Mouse (Mus musculus) limb, embryonic 10.5 days (tissue): ENCODE results near the gene 6030452D12Rik. TPM values are rescaled to one million over a fixed set of nuclear protein-coding genes. Genes with fewer than 3 reads are reported as not detected.

ENCODE experiments used
- DNase-seq: peaks from one replicate; pipeline ENCODE4 v3.0.0-alpha.2; 2017; ENCODE audit warnings: low spot score
- H3K27ac ChIP-seq: fragments of 300-500 bp; sonication (generic); 2 replicates; pipeline ENCODE4 v1.5.1; 2016; ENCODE audit warnings: mild to moderate bottlenecking
- H3K27me3 ChIP-seq: fragments of 300-500 bp; sonication (generic); 2 replicates; pipeline ENCODE4 v1.6.1; 2016; ENCODE audit warnings: low read depth, mild to moderate bottlenecking; ENCODE audit not compliant: poor library complexity, severe bottlenecking
- H3K36me3 ChIP-seq: fragments of 300-500 bp; sonication (generic); 2 replicates; pipeline ENCODE4 v1.6.1; 2016; ENCODE audit warnings: mild to moderate bottlenecking, moderate library complexity
- H3K4me1 ChIP-seq: fragments of 300-500 bp; sonication (generic); 2 replicates; pipeline ENCODE4 v1.6.1; 2016
- H3K4me3 ChIP-seq: fragments of 300-500 bp; sonication (generic); 2 replicates; pipeline ENCODE4 v1.5.1; 2016; ENCODE audit warnings: mild to moderate bottlenecking, moderate library complexity
- H3K9me3 ChIP-seq: fragments of 300-500 bp; sonication (generic); replicated peaks from 2 replicates; pipeline ENCODE4 v1.6.1; 2016; ENCODE audit warnings: mild to moderate bottlenecking
- WGBS: fragments of 180-500 bp; shearing (Covaris S2); methylation state at CpG from one replicate; pipeline ENCODE4 v1.1.7; 2016; 5-methylcytosine and 5-hydroxymethylcytosine counted together
- polyA plus RNA-seq: library from polyadenylated mRNA; unstranded; fragments of >200 nt; fragmentation: Nextera tagmentation; extraction: Ambion mirVana; gene quantifications from 2 replicates; pipeline ENCODE4 v1.2.1, GENCODE M21; 2016

6030452D12Rik gene
- polyA plus RNA-seq, 1 experiment from 2014 or later: not detected

DNA sequence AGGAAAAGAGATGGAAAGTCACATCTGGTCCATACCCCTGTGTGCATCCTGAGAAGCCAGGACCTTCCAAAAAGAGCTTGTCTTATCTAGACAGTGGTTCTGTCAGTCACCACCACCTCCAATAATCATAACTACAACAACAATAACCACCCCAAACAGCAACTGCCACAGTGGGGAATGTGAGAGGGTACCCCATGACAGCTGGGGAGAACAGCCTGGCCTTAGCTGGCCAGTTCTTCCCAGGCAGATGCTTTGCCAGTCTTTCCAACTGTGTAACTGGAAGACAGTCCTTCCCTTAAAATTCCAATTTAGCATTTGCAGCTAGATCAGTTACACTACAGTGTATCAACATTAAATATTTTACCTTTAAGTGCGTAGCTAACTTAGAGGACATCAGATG lies 50.6 kb downstream of the 6030452D12Rik start:
- Histone ChIP-seq H3K4me3 (no peak overlapping the region), H3K36me3 (peaks cover 79% of the 10 kb centered on the region), H3K9me3 (no peaks in the 10 kb centered on the region), H3K27me3 (no peaks in the 10 kb centered on the region), H3K4me1 (peaks cover 19% of the 10 kb centered on the region), H3K27ac (no peak overlapping the region)
- DNase-seq: no peak
- 94% methylated on average over 1 of the region's 1 CpGs for WGBS

DNA sequence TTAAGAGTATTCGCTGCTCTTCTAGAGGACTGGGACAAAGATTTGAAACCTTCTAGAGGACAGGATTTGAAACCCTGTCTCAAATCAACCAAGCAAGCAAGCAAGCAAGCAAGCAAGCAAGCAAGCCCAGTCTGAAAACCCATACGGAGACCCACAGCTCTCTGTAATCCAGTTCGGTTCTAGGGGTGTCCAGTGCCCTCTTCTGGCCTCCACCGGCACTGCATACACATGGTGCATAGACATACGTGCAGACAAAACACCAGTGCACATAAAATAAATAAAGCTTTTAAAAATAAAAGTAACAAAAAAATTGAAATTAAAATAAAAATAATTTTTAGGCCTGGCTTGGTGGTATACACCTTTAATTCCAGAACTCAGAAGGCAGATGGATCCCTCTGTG lies 53.7 kb downstream of the 6030452D12Rik start:
- Histone ChIP-seq H3K27me3 (no peaks in the 10 kb centered on the region), H3K4me1 (peaks cover 10% of the 10 kb centered on the region; the same call in 1 of the 2 replicates), H3K4me3 (no peak overlapping the region), H3K36me3 (peaks cover 89% of the 10 kb centered on the region), H3K9me3 (0 out of 2 replicates have a peak, but pooled peaks cover 2% of the 10 kb centered on the region), H3K27ac (no peak overlapping the region)
- no peak for DNase-seq
- WGBS: 93% methylated on average over 5 of the region's 5 CpGs

DNA sequence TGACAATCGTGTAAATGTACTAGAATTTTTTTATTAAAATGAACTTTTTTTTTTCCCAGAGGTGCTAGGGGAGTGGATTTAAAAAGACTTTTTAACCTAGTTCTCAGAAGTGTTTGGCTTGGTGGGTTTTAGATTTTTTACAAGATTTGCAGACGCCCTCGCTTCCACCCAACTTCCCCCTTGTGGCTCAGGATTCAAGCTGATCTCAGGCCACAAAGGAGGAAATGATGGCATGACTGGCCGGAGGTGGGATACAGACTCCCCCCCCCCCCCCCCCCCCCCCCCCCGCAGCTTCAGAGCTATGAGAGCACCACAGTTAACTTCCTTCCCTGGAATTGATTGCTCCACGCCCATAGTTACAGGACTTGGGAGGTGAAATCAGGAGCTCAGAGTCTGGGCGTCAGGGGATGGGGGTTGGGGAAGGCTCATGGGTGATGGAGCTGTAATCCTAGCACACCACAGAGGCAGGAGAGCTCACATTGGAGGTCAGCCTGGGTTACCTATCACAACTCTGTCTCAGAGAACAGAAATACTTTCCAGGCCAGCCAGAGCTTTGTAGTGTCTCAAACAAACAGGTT lies 55.8 kb downstream of the 6030452D12Rik start:
- no peak for DNase-seq
- Histone ChIP-seq H3K36me3 (peaks cover 71% of the 10 kb centered on the region), H3K9me3 (0 out of 2 replicates have a peak, but pooled peaks cover 2% of the 10 kb centered on the region), H3K4me3 (no peak overlapping the region), H3K27me3 (no peaks in the 10 kb centered on the region), H3K4me1 (peaks cover 10% of the 10 kb centered on the region), H3K27ac (no peak overlapping the region)
- 76% methylated on average over 6 of the region's 7 CpGs for WGBS

Other genes with a start within 250 kb of the 6030452D12Rik start
- 0.68 and 1.4 TPM in 2 replicates for gene Smpd3, start 162.5 kb upstream of the 6030452D12Rik start, polyA plus RNA-seq
- gene Zfp90, start 85.2 kb upstream of the 6030452D12Rik start, polyA plus RNA-seq: 21.6 and 28.7 TPM in 2 replicates
- 29.7 and 34.5 TPM in 2 replicates for gene Cdh3, start 10.4 kb downstream of the 6030452D12Rik start, polyA plus RNA-seq
- 7.9 and 8.0 TPM in 2 replicates for gene Gm10073, start 72.9 kb downstream of the 6030452D12Rik start, polyA plus RNA-seq
- gene Cdh1, start 102.8 kb downstream of the 6030452D12Rik start, polyA plus RNA-seq: 15.4 and 16.4 TPM in 2 replicates
- gene Tango6, start 182.5 kb downstream of the 6030452D12Rik start, polyA plus RNA-seq: 15.5 and 16.1 TPM in 2 replicates